Mouse (Mus musculus) right cerebral cortex, postnatal 10 days (tissue): Measurements from ENCODE around the gene Ccdc141.

ENCODE experiments used
- DNase-seq, 2 experiments: peaks; one replicate each; pipeline ENCODE4 v3.0.0; 2021; ENCODE audit warnings: low spot score in 2 of 2

Gene Ccdc141

GRCm38 (mm10) chr2:77133407-77133806 is 37.0 kb downstream of the Ccdc141 start:
- no peak for DNase-seq

- no peak for DNase-seq
These were observed 43.5 kb downstream of the Ccdc141 start for GRCm38 (mm10) chr2:77126939-77127338.

- DNase-seq = no peak
These were observed 52.3 kb downstream of the Ccdc141 start for GRCm38 (mm10) chr2:77118102-77118501.

GRCm38 (mm10) chr2:77114335-77114734 is 56.1 kb downstream of the Ccdc141 start:
- no peak for DNase-seq

- no peak for DNase-seq
These were observed 56.6 kb downstream of the Ccdc141 start for GRCm38 (mm10) chr2:77113867-77114266.

GRCm38 (mm10) chr2:77113026-77113425 is 57.4 kb downstream of the Ccdc141 start:
- DNase-seq = no peak

GRCm38 (mm10) chr2:77111095-77111494 is 59.3 kb downstream of the Ccdc141 start:
- no peak for DNase-seq

GRCm38 (mm10) chr2:77110365-77110764 is 60.1 kb downstream of the Ccdc141 start:
- no peak for DNase-seq

- DNase-seq = peak in 1 of 2 experiments; percentile 34
These were observed 60.8 kb downstream of the Ccdc141 start for GRCm38 (mm10) chr2:77109506-77110123.

- no peak for DNase-seq
These were observed 61.9 kb downstream of the Ccdc141 start for GRCm38 (mm10) chr2:77108562-77108961.

GRCm38 (mm10) chr2:77106150-77106549 is 64.3 kb downstream of the Ccdc141 start:
- DNase-seq = no peak

GRCm38 (mm10) chr2:77105006-77105715 is 65.3 kb downstream of the Ccdc141 start:
- DNase-seq = no peak

- DNase-seq = no peak
These were observed 67.9 kb downstream of the Ccdc141 start for GRCm38 (mm10) chr2:77102516-77102915.

GRCm38 (mm10) chr2:77099814-77100213 is 70.6 kb downstream of the Ccdc141 start:
- DNase-seq = no peak

- DNase-seq = no peak
These were observed 71.7 kb downstream of the Ccdc141 start for GRCm38 (mm10) chr2:77098769-77099168.

- no peak for DNase-seq
These were observed 78.7 kb downstream of the Ccdc141 start for GRCm38 (mm10) chr2:77091749-77092148.

GRCm38 (mm10) chr2:77085313-77085712 is 85.1 kb downstream of the Ccdc141 start:
- no peak for DNase-seq

- DNase-seq = no peak
These were observed 85.8 kb downstream of the Ccdc141 start for GRCm38 (mm10) chr2:77084629-77085028.

GRCm38 (mm10) chr2:77081156-77081555 is 89.3 kb downstream of the Ccdc141 start:
- no peak for DNase-seq

GRCm38 (mm10) chr2:77080657-77081056 is 89.8 kb downstream of the Ccdc141 start:
- no peak for DNase-seq

- no peak for DNase-seq
These were observed 91.7 kb downstream of the Ccdc141 start for GRCm38 (mm10) chr2:77078746-77079145.

GRCm38 (mm10) chr2:77074373-77074772 is 96.1 kb downstream of the Ccdc141 start:
- DNase-seq = no peak

- peak; percentile 45 to 51 for DNase-seq
These were observed 96.5 kb downstream of the Ccdc141 start for GRCm38 (mm10) chr2:77073930-77074329.
